Mouse (Mus musculus) hindbrain, embryonic 16.5 days (tissue): ENCODE results near the gene Mpc1. TPM values are rescaled to one million over a fixed set of nuclear protein-coding genes. Genes with fewer than 3 reads are reported as not detected.

ENCODE experiments used
- ATAC-seq: fragments of 200-750 bp; cut with Nextera tagmentation; 2 replicates; pipeline ENCODE4 v1.8.0; 2017; ENCODE audit warnings: moderate TSS enrichment, moderate library complexity
- H3K27ac ChIP-seq: fragments of 300-500 bp; sonication (generic); 2 replicates; pipeline ENCODE4 v1.5.1; 2014; ENCODE audit warnings: low read depth, mild to moderate bottlenecking, control low read depth, low read length, moderate library complexity
- H3K27me3 ChIP-seq: fragments of 300-500 bp; sonication (generic); replicated peaks from 2 replicates; pipeline ENCODE4 v1.6.1; 2014; ENCODE audit warnings: low read length; ENCODE audit not compliant: control insufficient read depth, insufficient read depth
- H3K36me3 ChIP-seq: fragments of 300-500 bp; sonication (generic); 2 replicates; pipeline ENCODE4 v1.6.1; 2014; ENCODE audit warnings: mild to moderate bottlenecking, low read length, moderate library complexity, mixed read lengths; ENCODE audit not compliant: control insufficient read depth, insufficient read depth
- H3K4me1 ChIP-seq: fragments of 300-500 bp; sonication (generic); 2 replicates; pipeline ENCODE4 v1.6.1; 2014; ENCODE audit warnings: low read depth, low read length; ENCODE audit not compliant: control insufficient read depth, insufficient read depth
- H3K4me2 ChIP-seq: fragments of 300-500 bp; sonication (generic); 2 replicates; pipeline ENCODE4 v1.6.1; 2014; ENCODE audit warnings: mild to moderate bottlenecking, low read length, control low read depth, moderate library complexity
- H3K4me3 ChIP-seq: fragments of 300-500 bp; sonication (generic); 2 replicates; pipeline ENCODE4 v1.5.1; 2014; ENCODE audit warnings: mild to moderate bottlenecking, low read length, control low read depth, moderate library complexity
- H3K9ac ChIP-seq: fragments of 300-500 bp; sonication (generic); 2 replicates; pipeline ENCODE4 v1.6.1; 2014; ENCODE audit warnings: low read depth, mild to moderate bottlenecking, control low read depth, low read length, moderate library complexity
- H3K9me3 ChIP-seq: fragments of 300-500 bp; sonication (generic); 2 replicates; pipeline ENCODE4 v1.6.1; 2014; ENCODE audit warnings: mild to moderate bottlenecking, low read length, moderate library complexity; ENCODE audit not compliant: control insufficient read depth
- WGBS: fragments of 180-500 bp; shearing (Covaris S2); extraction: QIAGEN DNeasy Blood & Tissue Kit; methylation state at CpG from one replicate; pipeline ENCODE4 v1.1.7; 2014; 5-methylcytosine and 5-hydroxymethylcytosine counted together
- polyA plus RNA-seq: library from polyadenylated mRNA; unstranded; fragments of >200 nt; fragmentation: Nextera tagmentation; extraction: Ambion mirVana; gene quantifications from 2 replicates; pipeline ENCODE4 v1.2.1, GENCODE M21; 2015

Gene Mpc1
- polyA plus RNA-seq, 1 experiment from 2014 or later: 473 TPM

GRCm38 (mm10) chr17:8289993-8290679, 7.4 kb downstream of the Mpc1 start:
- ATAC-seq: no peak
- peaks cover 8% of the 10 kb centered on the region for H3K4me1 ChIP-seq
- H3K27ac ChIP-seq: no peak overlapping the region
- H3K9me3 ChIP-seq: no peaks in the 10 kb centered on the region
- H3K4me3 ChIP-seq: no peak overlapping the region
- H3K27me3 ChIP-seq: no peaks in the 10 kb centered on the region
- no peak overlapping the region for H3K4me2 ChIP-seq
- H3K9ac ChIP-seq: no peak overlapping the region
- WGBS: 96% methylated on average over 3 of the region's 3 CpGs
- H3K36me3 ChIP-seq: peaks cover 6% of the 10 kb centered on the region; the same call in 1 of the 2 replicates

DNA sequence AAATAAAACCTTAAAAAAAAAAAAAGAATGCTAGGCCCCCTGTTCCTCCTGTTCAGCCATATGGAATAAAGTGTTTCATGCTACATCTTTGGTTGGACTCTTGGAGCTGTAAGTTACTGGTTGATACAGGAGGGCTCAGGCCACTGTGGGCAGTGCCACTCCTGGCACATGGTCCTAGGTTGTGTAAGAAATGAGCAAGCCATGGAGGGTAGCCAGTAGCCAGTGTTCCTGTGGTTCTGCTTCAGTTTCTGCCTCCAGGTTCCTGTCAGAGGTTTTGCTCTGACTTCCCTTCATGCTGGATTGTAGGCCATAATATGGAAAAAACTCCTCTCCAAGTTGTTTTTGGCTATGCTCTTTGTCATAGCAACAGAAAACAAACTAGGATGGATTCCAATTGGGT, 8.0 kb downstream of the Mpc1 start:
- H3K9ac ChIP-seq: no peak overlapping the region
- no peaks in the 10 kb centered on the region for H3K9me3 ChIP-seq
- no peak overlapping the region for H3K4me2 ChIP-seq
- no peaks in the 10 kb centered on the region for H3K27me3 ChIP-seq
- peaks cover 2% of the 10 kb centered on the region; the same call in 1 of the 2 replicates for H3K4me1 ChIP-seq
- H3K4me3 ChIP-seq: no peak overlapping the region
- ATAC-seq: no peak
- peaks cover 8% of the 10 kb centered on the region; the same call in 1 of the 2 replicates for H3K36me3 ChIP-seq
- no peak overlapping the region for H3K27ac ChIP-seq

DNA sequence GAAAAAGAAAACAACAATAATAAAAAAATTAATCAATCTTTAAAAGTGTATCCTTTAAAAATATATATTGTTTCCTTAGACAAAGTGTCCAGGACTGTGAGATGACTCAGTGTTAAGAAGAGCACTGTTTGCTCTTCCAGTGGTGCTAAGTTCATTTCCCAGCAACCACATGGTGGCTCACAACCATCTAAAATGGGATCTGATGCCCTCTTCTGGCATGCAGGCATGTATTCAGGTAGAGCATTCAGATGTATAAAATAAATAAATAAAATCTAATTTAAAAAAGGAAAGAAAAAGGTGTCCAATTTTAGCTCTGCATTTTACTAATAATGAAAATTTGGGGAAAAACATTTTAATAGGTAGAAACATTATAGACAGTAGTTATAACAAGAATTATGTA, 13.1 kb downstream of the Mpc1 start:
- no peak for ATAC-seq
- Histone ChIP-seq H3K4me2 (no peak overlapping the region), H3K9me3 (no peaks in the 10 kb centered on the region), H3K4me1 (no peaks in the 10 kb centered on the region), H3K36me3 (peaks cover 2% of the 10 kb centered on the region), H3K27ac (no peak overlapping the region), H3K9ac (no peak overlapping the region), H3K27me3 (no peaks in the 10 kb centered on the region), H3K4me3 (no peak overlapping the region)

- WGBS: 84% methylated on average over 9 of the region's 9 CpGs
- Histone ChIP-seq H3K9ac (no peak overlapping the region), H3K4me2 (no peak overlapping the region), H3K4me1 (no peaks in the 10 kb centered on the region), H3K4me3 (no peak overlapping the region), H3K27ac (no peak overlapping the region), H3K27me3 (no peaks in the 10 kb centered on the region), H3K9me3 (no peaks in the 10 kb centered on the region), H3K36me3 (peaks cover 2% of the 10 kb centered on the region)
- ATAC-seq: no peak
Measured at GRCm38 (mm10) chr17:8296313-8296844, 13.7 kb downstream of the Mpc1 start.

DNA sequence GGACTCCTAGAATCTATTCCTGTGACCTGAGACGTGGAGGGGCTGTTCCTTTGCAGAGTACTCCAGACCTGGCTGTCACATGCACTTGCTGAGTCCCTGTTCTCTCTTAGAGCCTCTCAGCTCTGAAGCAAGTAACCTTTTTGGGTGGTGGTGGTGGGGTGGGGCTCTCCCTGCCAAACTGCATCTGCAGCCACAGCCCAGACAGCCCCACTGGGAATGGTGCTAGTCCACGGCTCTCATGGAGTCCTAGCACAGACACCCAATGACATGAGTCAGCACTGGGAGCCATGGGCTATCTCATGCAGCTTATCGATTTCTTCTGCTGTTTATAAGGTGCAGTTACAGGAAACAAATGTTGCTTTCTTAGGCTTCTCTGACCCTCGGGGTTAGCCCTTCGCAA, 15.0 kb downstream of the Mpc1 start:
- no peaks in the 10 kb centered on the region for H3K27me3 ChIP-seq
- no peak overlapping the region for H3K27ac ChIP-seq
- H3K9ac ChIP-seq: no peak overlapping the region
- no peak overlapping the region for H3K4me2 ChIP-seq
- no peak overlapping the region for H3K4me3 ChIP-seq
- H3K9me3 ChIP-seq: no peaks in the 10 kb centered on the region
- no peaks in the 10 kb centered on the region for H3K4me1 ChIP-seq
- peaks cover 2% of the 10 kb centered on the region for H3K36me3 ChIP-seq
- 92% methylated on average over 5 of the region's 5 CpGs for WGBS
- no peak for ATAC-seq

DNA sequence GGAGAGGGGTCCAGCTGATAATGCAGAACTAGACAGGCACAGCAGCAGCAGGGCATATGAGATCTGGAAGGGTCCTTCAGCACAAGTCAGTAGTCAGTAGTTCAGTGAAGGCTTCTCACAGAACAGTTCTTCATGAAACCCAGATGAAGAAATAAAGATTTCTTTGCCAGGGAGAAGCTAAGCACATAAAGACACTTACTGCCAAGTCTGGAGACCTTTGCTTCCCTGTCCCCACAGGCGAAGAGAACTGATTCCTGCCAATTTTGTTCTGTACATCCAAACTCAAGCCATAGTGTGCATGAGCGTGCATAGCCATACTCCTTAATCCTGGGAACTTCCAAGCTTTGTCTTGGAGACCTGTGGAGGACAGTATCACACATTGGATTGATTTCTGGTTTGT, 15.6 kb downstream of the Mpc1 start:
- Histone ChIP-seq H3K4me2 (no peak overlapping the region), H3K27ac (no peak overlapping the region), H3K36me3 (peaks cover 2% of the 10 kb centered on the region), H3K9ac (no peak overlapping the region), H3K9me3 (no peaks in the 10 kb centered on the region), H3K4me1 (no peaks in the 10 kb centered on the region), H3K4me3 (no peak overlapping the region), H3K27me3 (no peaks in the 10 kb centered on the region)
- no peak for ATAC-seq
- WGBS: 88% methylated on average over 2 of the region's 2 CpGs

DNA sequence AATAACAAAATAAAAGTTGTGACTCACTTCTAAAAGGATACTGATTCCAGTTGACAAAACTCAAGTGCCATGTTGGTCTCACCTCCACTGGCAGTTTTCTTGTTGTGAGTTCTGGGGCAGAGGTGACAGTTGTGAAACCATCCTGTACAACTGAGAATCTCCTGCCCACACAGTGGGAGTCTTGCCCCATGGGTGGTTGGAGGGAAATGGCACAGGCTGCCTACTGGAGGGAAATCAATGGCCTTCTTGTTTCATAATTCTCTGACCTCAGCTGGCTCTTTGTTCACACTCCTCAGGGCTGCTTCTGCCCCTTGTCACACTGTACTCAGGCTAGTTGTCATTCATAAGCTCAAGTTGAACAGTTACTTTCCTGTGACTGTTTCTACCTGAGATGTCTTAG, 16.8 kb downstream of the Mpc1 start:
- Histone ChIP-seq H3K4me3 (no peak overlapping the region), H3K4me2 (no peak overlapping the region), H3K36me3 (peaks cover 2% of the 10 kb centered on the region), H3K4me1 (no peaks in the 10 kb centered on the region), H3K27ac (no peak overlapping the region), H3K9me3 (no peaks in the 10 kb centered on the region), H3K27me3 (no peaks in the 10 kb centered on the region), H3K9ac (no peak overlapping the region)
- no peak for ATAC-seq

- no peak for ATAC-seq
Measured at GRCm38 (mm10) chr17:8301515-8301914, 18.8 kb downstream of the Mpc1 start.

GRCm38 (mm10) chr17:8302772-8303438, 20.2 kb downstream of the Mpc1 start:
- Histone ChIP-seq H3K4me1 (no peaks in the 10 kb centered on the region), H3K9me3 (no peaks in the 10 kb centered on the region), H3K27ac (no peak overlapping the region), H3K4me2 (no peak overlapping the region), H3K4me3 (no peak overlapping the region), H3K9ac (no peak overlapping the region), H3K27me3 (no peaks in the 10 kb centered on the region), H3K36me3 (no peaks in the 10 kb centered on the region; the same call in none of the 2 replicates)
- no peak for ATAC-seq
- WGBS: 74% methylated on average over 7 of the region's 7 CpGs

More at GRCm38 (mm10) chr17:8301515-8301914, 18.8 kb downstream of the Mpc1 start:
- H3K27ac ChIP-seq: no peak overlapping the region
- no peak overlapping the region for H3K4me2 ChIP-seq
- H3K27me3 ChIP-seq: no peaks in the 10 kb centered on the region
- no peaks in the 10 kb centered on the region; the same call in none of the 2 replicates for H3K36me3 ChIP-seq
- 74% methylated on average over 4 of the region's 4 CpGs for WGBS
- H3K4me1 ChIP-seq: no peaks in the 10 kb centered on the region
- H3K9ac ChIP-seq: no peak overlapping the region
- no peaks in the 10 kb centered on the region for H3K9me3 ChIP-seq
- no peak overlapping the region for H3K4me3 ChIP-seq
